Mouse (Mus musculus): ENCODE measurements at regions not wholly inside any gene's neighbourhood (a gene's known extent, or its start where the extent isn't known, plus 50 kb on each side); places are given as distances from the start of the nearest gene placed in this dataset.

DNA sequence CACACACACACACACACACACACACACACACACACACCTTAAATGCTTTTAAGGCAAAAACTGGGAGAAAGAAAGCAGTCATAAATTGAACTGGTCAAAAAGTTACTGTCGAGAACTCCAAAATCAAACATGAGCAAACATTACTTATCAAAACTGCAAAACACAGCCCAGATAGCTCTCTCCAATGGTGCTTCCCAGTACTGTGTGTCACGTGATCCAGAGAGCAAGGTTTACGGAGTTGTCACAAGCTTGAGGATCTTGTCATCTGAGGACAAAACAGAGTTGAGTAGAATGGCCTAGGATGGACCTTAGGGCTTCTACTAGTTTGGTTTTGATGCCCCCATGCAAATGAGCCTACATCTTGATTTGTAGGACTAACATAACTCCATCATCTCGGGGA, 102.3 kb upstream of the Bcl6 start:
- TF ChIP-seq CTCF (IDR thresholded peaks at IDR 0.05; ENCODE audit: control insufficient read depth, insufficient read depth, low read length), result no peak
- TF ChIP-seq POLR2A (IDR thresholded peaks at IDR 0.05; ENCODE audit: borderline replicate concordance, control insufficient read depth, low read depth, low read length), result no peak
